Mouse (Mus musculus) T-helper 17 cell (primary cell): ENCODE results near the gene Sox18.

Experiments
- in situ Hi-C, 2 experiments: fragments of 300-600 bp; cut with MboI, MseI; formaldehyde crosslinking; loops; 1 replicate in 1 of 2; 2 replicates in 1 of 2; pipeline ENCODE4 v1.15.1; 2025; ENCODE audit warnings: high pct_unique_total_duplicates in 2 of 2

Sox18 gene

GRCm38 (mm10) chr2:181648926-181649325 is 22.5 kb downstream of the Sox18 start:
- in situ Hi-C loops = no loop called here

DNA sequence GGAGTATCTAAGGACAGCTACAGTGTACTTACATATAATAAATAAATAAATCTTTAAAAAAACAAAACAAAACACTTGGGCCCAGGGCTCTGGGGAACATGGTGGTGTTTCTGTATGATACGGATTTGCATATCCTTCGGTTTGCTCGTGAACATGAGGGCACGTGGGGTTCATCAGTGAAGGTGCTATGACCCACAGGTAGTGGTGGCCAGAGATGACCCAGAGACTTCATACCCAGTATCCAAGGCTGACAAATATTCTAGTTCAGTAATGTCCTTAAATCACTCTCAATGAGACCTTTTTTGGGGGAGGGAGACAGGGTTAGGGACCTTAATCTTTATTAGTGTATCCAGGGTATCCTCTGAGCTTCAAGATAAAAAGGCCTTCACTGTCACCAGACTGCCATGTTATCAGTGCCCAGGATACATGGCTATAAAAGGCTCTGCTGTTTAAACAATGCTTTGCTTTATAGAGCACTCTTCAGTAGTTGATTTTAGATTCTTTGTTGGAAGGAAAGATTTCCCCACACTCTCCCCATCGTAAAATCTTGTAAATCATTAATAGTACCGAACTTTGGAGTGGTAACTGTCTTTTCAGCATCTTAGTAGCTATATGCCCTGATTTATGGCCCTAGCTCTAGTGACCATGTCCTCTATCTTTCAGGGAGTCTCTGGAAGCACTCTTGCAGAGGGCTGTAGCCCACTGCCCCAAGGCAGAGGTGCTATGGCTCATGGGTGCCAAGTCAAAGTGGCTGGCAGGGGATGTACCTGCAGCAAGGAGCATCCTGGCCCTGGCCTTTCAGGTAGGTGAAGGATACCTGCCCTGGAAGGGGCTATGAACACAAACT is 24.6 kb downstream of the Sox18 start:
- in situ Hi-C loops = no loop called here

DNA sequence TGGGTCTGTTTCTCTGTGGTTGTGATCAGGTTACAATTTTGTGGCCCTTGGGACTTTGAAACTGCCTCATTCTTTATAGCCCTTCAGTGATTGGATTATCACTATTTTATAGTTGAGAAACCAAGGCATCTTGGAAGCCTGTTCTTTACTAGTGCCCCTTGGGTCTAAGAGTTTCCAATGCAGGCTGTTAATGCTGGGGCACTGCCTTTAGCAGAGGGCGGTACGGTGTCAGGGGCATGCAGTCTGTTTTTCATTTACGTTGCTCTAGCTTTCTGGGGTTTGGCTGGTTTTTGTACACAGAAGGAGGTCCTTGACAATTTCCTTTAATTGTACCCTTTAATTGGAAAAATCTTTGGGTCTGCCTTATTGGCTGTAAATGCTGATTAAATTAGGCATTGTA is 25.8 kb downstream of the Sox18 start:
- in situ Hi-C loops = no loop called here

DNA sequence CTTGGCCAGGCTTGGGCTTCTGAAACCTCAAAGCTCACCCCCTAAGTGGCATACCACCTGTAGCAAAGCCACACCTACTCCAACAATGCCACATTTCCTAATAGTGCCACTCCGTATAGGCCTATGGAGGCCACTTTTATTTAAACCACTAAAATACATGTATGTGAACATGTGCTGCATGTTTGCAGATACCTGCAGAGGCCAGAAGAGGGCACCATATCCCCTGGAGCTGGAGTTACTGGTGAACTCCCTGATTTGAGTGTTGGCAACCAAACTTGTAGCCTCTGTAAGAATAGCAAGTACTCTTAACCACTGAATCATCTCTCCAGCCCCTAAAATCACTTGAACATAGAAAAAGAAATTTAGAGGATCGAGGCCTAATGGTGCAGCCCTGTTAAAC is 27.1 kb downstream of the Sox18 start:
- in situ Hi-C loops = no loop called here

GRCm38 (mm10) chr2:181635865-181636264 is 35.6 kb downstream of the Sox18 start:
- in situ Hi-C loops = no loop called here

DNA sequence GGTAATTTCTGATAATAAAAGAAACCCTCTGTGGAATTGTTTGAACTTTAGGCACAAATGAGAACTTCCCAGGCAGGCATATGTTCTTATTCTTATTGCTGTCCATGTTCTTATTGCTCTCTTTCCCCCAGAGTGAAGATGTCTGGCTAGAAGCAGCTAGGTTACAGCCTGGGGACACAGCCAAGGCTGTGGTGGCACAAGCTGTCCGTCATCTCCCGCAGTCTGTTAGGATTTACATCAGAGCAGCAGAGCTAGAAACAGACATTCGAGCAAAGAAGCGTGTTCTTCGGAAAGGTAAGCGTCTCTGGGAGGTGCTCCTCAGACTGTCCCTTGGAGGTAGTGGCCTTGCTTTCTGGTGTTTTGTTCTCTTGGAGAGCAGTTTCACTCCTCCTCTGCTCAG is 38.8 kb downstream of the Sox18 start:
- in situ Hi-C loops = no loop called here

DNA sequence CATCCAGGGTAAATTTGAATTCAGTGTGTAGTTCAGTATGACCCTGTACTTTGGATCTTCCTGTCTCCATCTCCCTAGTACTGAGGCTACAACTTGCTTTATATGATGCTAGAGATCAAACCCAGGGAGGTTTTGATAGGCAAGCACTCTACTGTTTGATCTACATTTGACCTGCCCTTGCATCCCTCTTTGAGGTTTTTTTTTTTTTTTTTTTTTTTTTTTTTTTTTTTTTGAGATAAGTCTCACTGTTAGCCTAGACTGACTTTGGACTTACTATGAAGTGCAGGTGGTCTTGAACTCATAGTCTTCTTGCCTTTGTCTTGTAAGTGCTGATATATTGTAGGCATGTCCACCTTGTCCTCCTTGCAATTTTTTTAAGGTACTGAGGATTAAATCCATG is 43.0 kb downstream of the Sox18 start:
- in situ Hi-C loops = no loop called here

DNA sequence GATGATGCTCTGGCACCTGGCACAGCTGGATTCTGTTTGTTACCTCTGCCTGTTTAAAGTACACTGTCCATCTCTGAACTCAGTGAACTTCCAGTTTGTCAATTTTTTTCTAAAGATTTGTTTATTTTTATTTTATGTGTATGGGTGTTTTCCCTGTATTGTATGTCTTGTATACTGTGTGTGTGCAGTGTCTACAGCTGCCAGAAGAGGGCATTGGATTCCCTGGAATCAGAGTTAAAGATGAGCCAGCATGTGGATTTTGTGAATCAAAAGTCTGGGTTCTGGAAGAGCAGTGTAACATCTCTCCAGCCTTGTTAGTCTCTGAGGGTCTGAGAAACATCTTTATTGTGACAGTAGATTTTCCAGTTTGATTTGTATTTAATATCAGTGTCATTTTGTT is 48.0 kb downstream of the Sox18 start:
- in situ Hi-C loops = no loop called here
